Mouse (Mus musculus): ENCODE results near the gene Exoc3l4. TPM values are rescaled to one million over a fixed set of nuclear protein-coding genes. Genes with fewer than 3 reads are reported as not detected.

The Exoc3l4 gene
- polyA plus RNA-seq, 1 experiment from 2014 or later: 1.2 TPM

DNA sequence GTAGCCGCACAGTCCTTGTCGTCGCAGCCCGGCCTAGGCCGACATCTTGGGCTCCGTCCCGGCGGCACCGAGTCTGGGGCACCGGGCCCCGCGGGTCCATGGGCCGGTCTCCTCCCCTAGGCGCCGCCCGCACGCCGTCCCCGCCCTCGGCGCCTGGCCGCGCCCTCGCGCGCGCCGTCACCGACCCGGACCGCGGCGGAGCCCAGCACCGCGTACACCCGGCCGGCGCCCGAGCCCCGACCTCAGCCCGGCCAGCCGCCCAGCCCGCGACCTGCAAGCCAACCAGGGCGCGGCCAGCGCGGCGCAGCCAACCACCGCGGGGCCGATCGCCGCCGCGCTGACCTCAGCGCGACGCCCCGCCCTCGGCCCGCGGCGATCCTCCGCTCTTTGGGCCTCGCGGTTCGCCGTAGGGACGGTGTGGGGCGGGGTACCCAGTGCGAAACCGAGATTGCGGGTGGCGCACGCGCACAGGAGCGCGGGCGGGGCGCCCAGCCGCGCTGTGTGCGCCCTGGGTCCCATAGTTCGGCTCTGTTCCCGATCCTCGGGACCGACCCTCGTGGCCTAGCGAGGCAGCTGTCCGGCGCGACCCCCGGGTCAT, 39.3 kb upstream of the Exoc3l4 start, which contains the start of gene Cdc42bpb:
Gene Cdc42bpb (minus strand): TSS at position 343 of the 598 bp plus-strand sequence.
- ATAC-seq (ENCODE audit: low read depth): peak; percentile 97
- Histone ChIP-seq H3K9me3 (ENCODE audit: control insufficient read depth, low read length) (no peaks in the 10 kb centered on the region), H3K4me2 (ENCODE audit: low read depth, low read length) (peak within 1 kb of the TSS; percentile 87), H3K9ac (replicated peaks; ENCODE audit: low read depth, low read length) (peak within 1 kb of the TSS; percentile 95), H3K4me3 (ENCODE audit: low read depth, low read length) (peak within 1 kb of the TSS; percentile 96), H3K27me3 (ENCODE audit: control insufficient read depth, insufficient read depth, low read length) (no peaks in the 10 kb centered on the region), H3K27ac (ENCODE audit: low read depth, low read length) (peak within 1 kb of the TSS; percentile 95), H3K4me1 (ENCODE audit: control insufficient read depth, insufficient read depth, low read length) (peaks cover 25% of the 10 kb centered on the region; the same call in 1 of the 2 replicates), H3K36me3 (ENCODE audit: control insufficient read depth, insufficient read depth, low read length) (no peaks in the 10 kb centered on the region)
- WGBS: under 1% methylated on average over 59 of the region's 94 CpGs

DNA sequence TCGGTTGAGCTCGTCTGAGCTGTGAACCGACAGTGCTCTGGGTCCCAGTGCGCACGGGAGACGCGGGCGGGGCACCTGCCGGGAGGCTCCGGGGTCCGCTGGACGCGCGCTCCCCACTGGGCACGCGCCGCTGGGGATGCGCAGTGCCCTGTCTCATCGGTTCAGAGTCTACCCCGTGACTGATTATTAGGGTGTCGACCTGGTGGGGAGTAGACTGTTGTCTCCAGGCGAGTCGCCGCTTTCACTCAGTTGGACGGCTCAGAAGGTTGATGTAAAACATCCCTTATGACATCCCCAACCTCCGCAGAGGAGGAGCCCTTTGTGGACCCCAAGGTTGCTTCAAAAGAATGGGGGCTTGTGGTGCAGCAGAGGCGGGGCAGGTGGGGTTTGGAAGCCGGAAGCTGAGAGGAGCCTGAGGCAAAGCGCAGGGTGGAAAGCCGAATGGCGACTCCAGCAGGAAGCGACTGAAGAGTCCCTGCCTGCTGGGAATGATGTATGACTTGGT, 38.8 kb upstream of the Exoc3l4 start:
- H3K27ac ChIP-seq (ENCODE audit: low read depth, low read length): peak overlapping the region; percentile 95
- ATAC-seq (ENCODE audit: low read depth): peak; percentile 78
- H3K9ac ChIP-seq (replicated peaks; ENCODE audit: low read depth, low read length): peak overlapping the region; percentile 95
- H3K36me3 ChIP-seq (ENCODE audit: control insufficient read depth, insufficient read depth, low read length): no peaks in the 10 kb centered on the region
- H3K4me2 ChIP-seq (ENCODE audit: low read depth, low read length): peak overlapping the region; percentile 87
- H3K9me3 ChIP-seq (ENCODE audit: control insufficient read depth, low read length): no peaks in the 10 kb centered on the region
- peak overlapping the region; percentile 96 for H3K4me3 ChIP-seq (ENCODE audit: low read depth, low read length)
- no peaks in the 10 kb centered on the region for H3K27me3 ChIP-seq (ENCODE audit: control insufficient read depth, insufficient read depth, low read length)
- H3K4me1 ChIP-seq (ENCODE audit: control insufficient read depth, insufficient read depth, low read length): peaks cover 25% of the 10 kb centered on the region; the same call in 1 of the 2 replicates
- WGBS: under 1% methylated on average over 32 of the region's 32 CpGs

DNA sequence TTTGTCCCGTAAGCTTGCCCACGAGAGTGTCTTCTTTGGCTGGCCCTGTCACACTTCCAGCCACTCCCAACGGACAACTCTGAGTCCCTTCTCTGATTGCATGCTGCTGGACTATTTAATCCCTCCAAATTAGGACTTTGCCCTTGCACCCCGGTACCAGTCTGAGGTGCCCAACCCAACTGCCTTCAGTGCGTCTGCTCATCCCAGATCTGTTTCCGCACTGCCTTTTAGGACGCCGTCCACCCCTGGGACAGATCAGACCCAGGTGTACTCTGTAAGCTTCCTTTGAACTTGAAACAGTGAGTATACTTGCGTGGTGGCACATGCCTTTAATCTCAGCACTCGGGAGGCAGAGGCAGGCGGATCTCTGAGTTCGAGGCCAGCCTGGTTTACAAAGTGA, 38.0 kb upstream of the Exoc3l4 start:
- Histone ChIP-seq H3K4me3 (ENCODE audit: low read depth, low read length) (peak overlapping the region; percentile 96), H3K4me1 (ENCODE audit: control insufficient read depth, insufficient read depth, low read length) (peaks cover 25% of the 10 kb centered on the region; the same call in 1 of the 2 replicates), H3K9me3 (ENCODE audit: control insufficient read depth, low read length) (no peaks in the 10 kb centered on the region), H3K36me3 (ENCODE audit: control insufficient read depth, insufficient read depth, low read length) (no peaks in the 10 kb centered on the region), H3K4me2 (ENCODE audit: low read depth, low read length) (peak overlapping the region; percentile 87), H3K27ac (ENCODE audit: low read depth, low read length) (peak overlapping the region; percentile 95; the same call in 1 of the 2 replicates), H3K9ac (replicated peaks; ENCODE audit: low read depth, low read length) (peak overlapping the region; percentile 95; the same call in 1 of the 2 replicates), H3K27me3 (ENCODE audit: control insufficient read depth, insufficient read depth, low read length) (no peaks in the 10 kb centered on the region)
- WGBS: 71% methylated on average over 12 of the region's 12 CpGs
- ATAC-seq (ENCODE audit: low read depth): no peak

DNA sequence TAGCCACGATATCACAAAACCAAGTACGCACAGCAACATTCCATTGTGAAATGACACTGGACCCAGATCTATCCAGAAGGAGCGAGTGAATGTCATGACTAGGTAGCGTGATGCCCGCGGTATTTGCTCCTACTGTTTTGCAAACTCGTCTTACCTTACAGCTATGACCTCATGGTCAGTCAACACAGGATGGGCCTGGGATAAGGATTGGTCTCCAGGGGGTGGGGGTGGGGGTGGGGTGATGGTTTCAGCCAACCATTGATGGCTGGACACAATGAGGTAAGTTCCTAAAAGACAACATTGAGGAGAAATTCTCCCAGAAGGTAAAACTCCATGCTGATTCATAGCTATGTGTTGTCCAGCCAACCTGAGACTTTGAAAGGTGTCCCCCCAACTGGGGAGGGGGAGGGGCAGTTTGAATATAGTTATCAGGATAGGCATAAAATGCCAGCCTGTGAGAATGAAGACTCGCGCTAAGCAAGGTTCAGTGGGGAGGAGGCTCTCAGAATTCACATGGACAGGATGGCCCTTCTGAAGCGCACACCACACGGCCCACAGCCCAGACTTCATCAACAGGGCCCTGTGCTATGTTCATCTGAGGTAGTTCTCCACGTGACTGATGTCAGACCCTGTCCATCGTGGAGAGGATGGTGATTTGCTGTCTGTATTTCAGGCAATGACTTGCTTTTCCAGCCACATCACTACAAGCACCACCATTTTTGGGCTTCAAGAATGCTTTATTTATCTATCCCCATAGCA, 30.8 kb upstream of the Exoc3l4 start:
- Histone ChIP-seq H3K4me3 (ENCODE audit: low read depth, low read length) (no peak overlapping the region), H3K27me3 (ENCODE audit: control insufficient read depth, insufficient read depth, low read length) (no peaks in the 10 kb centered on the region), H3K9me3 (ENCODE audit: control insufficient read depth, low read length) (no peaks in the 10 kb centered on the region), H3K4me2 (ENCODE audit: low read depth, low read length) (no peak overlapping the region), H3K4me1 (ENCODE audit: control insufficient read depth, insufficient read depth, low read length) (no peaks in the 10 kb centered on the region), H3K9ac (replicated peaks; ENCODE audit: low read depth, low read length) (no peak overlapping the region), H3K27ac (ENCODE audit: low read depth, low read length) (no peak overlapping the region), H3K36me3 (ENCODE audit: control insufficient read depth, insufficient read depth, low read length) (no peaks in the 10 kb centered on the region)
- WGBS: 92% methylated on average over 13 of the region's 13 CpGs
- no peak for ATAC-seq (ENCODE audit: low read depth)

DNA sequence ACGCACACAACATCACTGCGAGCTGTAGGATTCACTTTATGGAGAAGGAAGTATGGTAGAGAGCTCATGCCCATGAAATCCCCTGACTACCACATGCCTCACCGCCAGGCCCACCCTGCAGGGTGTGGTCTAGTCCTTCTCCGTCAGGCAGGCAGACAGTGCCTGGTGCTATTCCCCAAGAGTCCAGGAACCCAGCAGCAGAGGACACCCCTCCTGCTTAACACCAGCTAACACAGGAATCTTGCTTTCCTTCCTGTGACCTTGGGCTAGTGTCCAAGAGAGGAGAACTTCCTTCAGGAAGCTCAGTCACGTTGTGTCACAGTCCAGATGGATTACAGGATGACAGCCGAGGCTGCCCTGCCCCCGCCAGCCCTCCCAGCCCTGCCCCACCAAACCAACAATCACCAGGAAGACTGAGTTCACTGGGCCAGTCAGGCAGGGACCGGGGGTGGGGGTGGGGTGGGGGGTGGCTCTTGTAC, 30.1 kb upstream of the Exoc3l4 start:
- no peak for ATAC-seq (ENCODE audit: low read depth)
- no peak overlapping the region for H3K4me3 ChIP-seq (ENCODE audit: low read depth, low read length)
- H3K27ac ChIP-seq (ENCODE audit: low read depth, low read length): no peak overlapping the region
- H3K27me3 ChIP-seq (ENCODE audit: control insufficient read depth, insufficient read depth, low read length): no peaks in the 10 kb centered on the region
- no peaks in the 10 kb centered on the region for H3K9me3 ChIP-seq (ENCODE audit: control insufficient read depth, low read length)
- no peaks in the 10 kb centered on the region for H3K4me1 ChIP-seq (ENCODE audit: control insufficient read depth, insufficient read depth, low read length)
- WGBS: 70% methylated on average over 8 of the region's 8 CpGs
- no peak overlapping the region for H3K4me2 ChIP-seq (ENCODE audit: low read depth, low read length)
- H3K9ac ChIP-seq (replicated peaks; ENCODE audit: low read depth, low read length): no peak overlapping the region
- no peaks in the 10 kb centered on the region for H3K36me3 ChIP-seq (ENCODE audit: control insufficient read depth, insufficient read depth, low read length)

- 96% methylated on average over 4 of the region's 4 CpGs for WGBS
- no peak overlapping the region for H3K27ac ChIP-seq (ENCODE audit: low read depth, low read length)
- no peaks in the 10 kb centered on the region for H3K9me3 ChIP-seq (ENCODE audit: control insufficient read depth, low read length)
- no peaks in the 10 kb centered on the region for H3K4me1 ChIP-seq (ENCODE audit: control insufficient read depth, insufficient read depth, low read length)
- no peaks in the 10 kb centered on the region for H3K27me3 ChIP-seq (ENCODE audit: control insufficient read depth, insufficient read depth, low read length)
- no peak for ATAC-seq (ENCODE audit: low read depth)
- H3K36me3 ChIP-seq (ENCODE audit: control insufficient read depth, insufficient read depth, low read length): no peaks in the 10 kb centered on the region
- no peak overlapping the region for H3K4me3 ChIP-seq (ENCODE audit: low read depth, low read length)
- H3K9ac ChIP-seq (replicated peaks; ENCODE audit: low read depth, low read length): no peak overlapping the region
- H3K4me2 ChIP-seq (ENCODE audit: low read depth, low read length): no peak overlapping the region
These were observed 29.7 kb upstream of the Exoc3l4 start for GRCm38 (mm10) chr12:111387146-111387545.

GRCm38 (mm10) chr12:111394008-111394407, 22.8 kb upstream of the Exoc3l4 start:
- 84% methylated on average over 6 of the region's 6 CpGs for WGBS
- H3K27me3 ChIP-seq (ENCODE audit: control insufficient read depth, insufficient read depth, low read length): no peaks in the 10 kb centered on the region
- no peak for ATAC-seq (ENCODE audit: low read depth)
- no peak overlapping the region for H3K27ac ChIP-seq (ENCODE audit: low read depth, low read length)
- no peaks in the 10 kb centered on the region for H3K4me1 ChIP-seq (ENCODE audit: control insufficient read depth, insufficient read depth, low read length)
- no peak overlapping the region for H3K4me3 ChIP-seq (ENCODE audit: low read depth, low read length)
- no peaks in the 10 kb centered on the region for H3K36me3 ChIP-seq (ENCODE audit: control insufficient read depth, insufficient read depth, low read length)
- no peak overlapping the region for H3K9ac ChIP-seq (replicated peaks; ENCODE audit: low read depth, low read length)
- H3K9me3 ChIP-seq (ENCODE audit: control insufficient read depth, low read length): no peaks in the 10 kb centered on the region
- H3K4me2 ChIP-seq (ENCODE audit: low read depth, low read length): no peak overlapping the region

GRCm38 (mm10) chr12:111396997-111397396, 19.8 kb upstream of the Exoc3l4 start:
- no peaks in the 10 kb centered on the region for H3K4me1 ChIP-seq (ENCODE audit: control insufficient read depth, insufficient read depth, low read length)
- no peak overlapping the region for H3K4me2 ChIP-seq (ENCODE audit: low read depth, low read length)
- H3K27ac ChIP-seq (ENCODE audit: low read depth, low read length): no peak overlapping the region
- no peaks in the 10 kb centered on the region for H3K27me3 ChIP-seq (ENCODE audit: control insufficient read depth, insufficient read depth, low read length)
- no peaks in the 10 kb centered on the region for H3K9me3 ChIP-seq (ENCODE audit: control insufficient read depth, low read length)
- H3K4me3 ChIP-seq (ENCODE audit: low read depth, low read length): no peak overlapping the region
- H3K9ac ChIP-seq (replicated peaks; ENCODE audit: low read depth, low read length): no peak overlapping the region
- WGBS: 78% methylated on average over 5 of the region's 5 CpGs
- ATAC-seq (ENCODE audit: low read depth): no peak
- H3K36me3 ChIP-seq (ENCODE audit: control insufficient read depth, insufficient read depth, low read length): no peaks in the 10 kb centered on the region
